Mouse (Mus musculus): ENCODE data around the gene Tgm1.

GRCm38 (mm10) chr14:55743711-55744110, 30.0 kb upstream of the Tgm1 start:
- TF ChIP-seq CTCF (conservative IDR thresholded peaks at IDR 0.05; ENCODE audit: insufficient read depth, insufficient read length, low read depth, low read length) (peak; percentile 99; the same call in 1 of the 2 replicates), POLR2A (IDR thresholded peaks at IDR 0.05; ENCODE audit: low read depth, low read length) (no peak)

Data from kidney, adult 2 months (tissue).